Mouse (Mus musculus): Measurements from ENCODE around the gene Sprr1a. TPM values are rescaled to one million over a fixed set of nuclear protein-coding genes. Genes with fewer than 3 reads are reported as not detected.
"Not testable (repeated sequence)": the region's sequence is repeated elsewhere in the genome, so short reads cannot be mapped to it uniquely, and the experiment has no call there.

Sprr1a gene
- polyA plus RNA-seq (2015; fragmentation: Nextera tagmentation; extraction: Ambion mirVana), result 14.9 and 17.7 TPM in 2 replicates

DNA sequence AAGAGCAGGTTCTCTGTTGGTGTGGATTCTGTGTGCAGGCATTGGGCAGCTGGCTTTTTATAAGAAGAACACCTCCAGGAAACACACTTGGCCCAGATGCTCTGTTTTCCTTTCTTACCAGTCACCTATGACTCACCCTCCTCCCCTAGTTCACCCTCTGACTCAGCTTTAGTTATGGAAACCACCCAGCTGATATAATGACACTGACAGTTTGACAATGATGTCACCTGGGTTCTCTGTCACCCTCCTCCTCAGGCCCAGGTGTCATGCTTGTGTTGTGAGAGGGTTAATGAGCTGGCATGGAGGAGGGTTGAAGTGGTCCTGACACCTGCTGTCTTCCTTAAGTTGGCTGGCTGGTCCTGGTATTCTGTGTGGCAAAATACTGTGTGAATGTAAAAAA is at the start of gene Sprr1a:
Gene Sprr1a, minus strand, starts transcription at position 33 of the 400 bp plus-strand sequence.
- no peak for DNase-seq (ENCODE audit: low spot score)

- no peak for DNase-seq (ENCODE audit: low spot score)
Observed at GRCm38 (mm10) chr3:92534411-92534810, 48.7 kb upstream of the Sprr1a start, which contains the start of gene 2310046K23Rik. 2310046K23Rik (minus strand) TSS chr3:92534511.

DNA sequence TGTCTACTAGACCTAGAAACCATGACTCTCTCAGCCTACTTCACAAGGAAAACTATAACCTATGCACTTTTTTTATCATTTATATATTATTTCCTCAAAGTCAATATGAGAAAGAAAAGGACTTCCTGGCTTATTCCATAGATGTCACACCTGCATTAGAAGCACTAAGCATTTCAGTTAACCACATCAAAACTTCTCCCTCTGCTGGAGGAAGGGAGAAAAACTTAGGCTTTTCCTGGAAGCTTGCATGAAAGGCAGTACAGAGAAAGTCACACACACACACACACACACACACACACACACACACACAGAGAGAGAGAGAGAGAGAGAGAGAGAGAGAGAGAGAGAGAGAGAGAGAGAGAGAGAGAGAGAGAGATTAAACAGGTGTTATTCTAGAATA is 26.6 kb upstream of the Sprr1a start:
- no peak for DNase-seq (ENCODE audit: low spot score)

- no peak for DNase-seq (ENCODE audit: low spot score)
Observed at GRCm38 (mm10) chr3:92510786-92511185, 25.1 kb upstream of the Sprr1a start.

GRCm38 (mm10) chr3:92508185-92508584 is 22.5 kb upstream of the Sprr1a start:
- no peak for DNase-seq (ENCODE audit: low spot score)

DNA sequence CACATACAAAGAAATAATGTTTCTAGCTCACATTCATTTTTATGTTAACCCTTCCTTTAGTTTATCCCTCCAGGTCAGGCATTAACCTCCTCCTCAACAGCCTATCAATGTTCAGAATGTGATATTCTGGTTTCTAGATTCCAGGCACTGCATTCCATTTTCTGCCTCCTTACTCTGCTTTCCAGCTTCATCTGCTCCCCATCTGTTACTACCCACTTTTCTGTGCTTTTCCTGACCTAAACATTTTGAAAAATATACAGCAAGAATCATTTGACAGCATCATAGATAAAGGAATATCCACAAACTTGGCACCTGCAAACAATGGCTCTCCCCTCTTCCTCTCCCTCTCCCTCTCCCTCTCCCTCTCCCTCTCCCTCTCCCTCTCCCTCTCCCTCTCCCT is 17.8 kb upstream of the Sprr1a start:
- DNase-seq (ENCODE audit: low spot score), result no peak

DNA sequence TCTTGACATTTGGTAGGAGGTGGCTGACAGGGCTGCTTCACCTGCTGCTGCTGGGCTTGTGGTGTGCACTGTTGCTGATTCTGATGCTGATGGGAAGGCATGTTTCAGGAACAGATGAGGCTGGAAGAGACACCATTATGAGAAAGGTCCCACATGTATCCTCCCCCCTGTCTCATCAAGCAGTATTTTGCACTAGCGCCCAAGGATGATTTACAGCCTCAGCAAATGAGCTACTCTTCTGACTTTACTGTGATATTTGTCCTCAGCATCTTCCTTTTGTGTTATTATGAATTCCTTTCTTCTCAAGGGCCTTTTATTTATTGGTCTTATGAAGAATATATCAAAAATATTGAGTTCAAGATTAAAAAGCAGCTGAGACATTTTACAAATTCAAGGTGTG is 14.7 kb upstream of the Sprr1a start, which contains the start of gene Sprr4:
Gene Sprr4, minus strand, starts transcription at position 101 of the 400 bp plus-strand sequence.
- no peak for DNase-seq (ENCODE audit: low spot score)

- not testable (repeated sequence) for DNase-seq (ENCODE audit: low spot score)
Observed at GRCm38 (mm10) chr3:92490262-92490661, 4.6 kb upstream of the Sprr1a start.

GRCm38 (mm10) chr3:92486307-92486706 is 612 bp upstream of the Sprr1a start:
- DNase-seq (ENCODE audit: low spot score), result no peak

DNA sequence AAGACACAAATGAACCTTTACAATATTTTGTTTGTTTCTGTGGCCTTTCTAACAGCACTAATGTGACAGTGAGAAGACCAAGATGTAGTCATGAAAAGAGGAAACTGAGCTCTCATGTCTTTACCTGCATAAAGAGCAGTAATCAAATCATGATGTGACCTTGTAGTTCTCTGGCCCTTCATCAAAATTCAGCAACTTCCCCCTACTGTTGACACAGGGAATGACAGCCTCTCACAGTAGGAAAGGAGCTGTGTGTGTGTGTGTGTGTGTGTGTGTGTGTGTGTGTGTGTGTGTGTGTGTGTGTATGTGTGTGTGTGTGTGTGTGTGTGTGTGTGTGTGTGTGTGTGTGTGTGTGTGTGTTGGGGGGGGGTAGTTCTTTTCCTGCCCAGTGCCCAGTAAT is 4.4 kb downstream of the Sprr1a start:
- DNase-seq (ENCODE audit: low spot score), result not testable (repeated sequence)

GRCm38 (mm10) chr3:92470111-92470510 is 15.6 kb downstream of the Sprr1a start:
- no peak for DNase-seq (ENCODE audit: low spot score)

DNA sequence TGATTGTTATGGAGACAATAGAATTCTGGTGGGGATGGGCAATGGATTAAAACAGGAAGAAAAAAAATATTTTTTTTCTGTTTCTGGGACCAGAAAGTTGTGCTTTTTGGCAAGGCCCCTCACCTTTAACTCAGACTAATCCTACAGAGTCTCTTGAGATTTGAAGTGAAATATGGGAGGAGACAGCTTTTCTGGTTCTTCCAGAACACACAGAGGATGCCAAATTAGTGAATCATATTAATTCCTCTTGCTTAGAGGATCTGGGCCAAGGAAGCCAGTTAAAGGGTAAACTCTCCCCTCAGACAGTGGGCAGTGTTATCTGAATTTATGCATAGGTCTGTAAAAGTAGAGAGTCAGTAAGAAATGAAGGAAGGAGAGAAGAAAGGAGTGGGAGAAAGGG is 18.3 kb downstream of the Sprr1a start:
- no peak for DNase-seq (ENCODE audit: low spot score)

- DNase-seq (ENCODE audit: low spot score), result no peak
Observed at GRCm38 (mm10) chr3:92466576-92466975, 19.1 kb downstream of the Sprr1a start.

- DNase-seq (ENCODE audit: low spot score), result no peak
Observed at GRCm38 (mm10) chr3:92458620-92459019, 27.1 kb downstream of the Sprr1a start, which contains the start of gene Sprr3. Sprr3 (minus strand) TSS chr3:92458720.

DNA sequence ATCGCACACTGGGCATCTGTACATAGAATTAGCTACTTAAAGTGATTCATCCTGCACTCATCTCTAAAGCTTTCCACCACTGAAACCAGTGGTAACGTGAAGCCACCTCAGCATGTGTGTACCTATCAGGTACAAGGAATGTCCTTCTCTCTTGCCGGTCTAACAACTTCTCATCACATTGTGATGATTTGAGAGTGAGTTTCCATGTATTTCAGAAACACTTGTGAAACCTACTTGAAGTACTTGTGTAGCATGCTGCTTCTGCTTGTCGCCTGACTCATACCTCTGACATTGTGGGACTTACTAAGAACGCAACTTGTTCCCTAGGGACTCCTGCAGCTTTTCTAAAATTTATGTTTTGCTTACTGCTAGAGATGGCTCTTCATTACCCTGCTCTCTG is 30.5 kb downstream of the Sprr1a start:
- DNase-seq (ENCODE audit: low spot score), result no peak

- DNase-seq (ENCODE audit: low spot score), result no peak
Observed at GRCm38 (mm10) chr3:92440177-92440576, 45.5 kb downstream of the Sprr1a start.

GRCm38 (mm10) chr3:92438689-92439088 is 47.0 kb downstream of the Sprr1a start, which contains the start of gene Sprr1b:
Sprr1b (minus strand) TSS chr3:92438789.
- no peak for DNase-seq (ENCODE audit: low spot score)

Other genes starting within 250 kb of the Sprr1a start
- 17.8 and 22.9 TPM in 2 replicates for gene Sprr2a3, start 200.5 kb downstream of the Sprr1a start, polyA plus RNA-seq (2015; fragmentation: Nextera tagmentation; extraction: Ambion mirVana)
- 0.51 and 0.96 TPM in 2 replicates for gene Sprr2b, start 169.3 kb downstream of the Sprr1a start, polyA plus RNA-seq (2015; fragmentation: Nextera tagmentation; extraction: Ambion mirVana)
- 1.1 and 1.4 TPM in 2 replicates for gene Sprr2d, start 146.8 kb downstream of the Sprr1a start, polyA plus RNA-seq (2015; fragmentation: Nextera tagmentation; extraction: Ambion mirVana)
- 0.22 and 0.38 TPM in 2 replicates for gene Sprr2e, start 133.8 kb downstream of the Sprr1a start, polyA plus RNA-seq (2015; fragmentation: Nextera tagmentation; extraction: Ambion mirVana)
- gene Sprr2f, start 120.7 kb downstream of the Sprr1a start, polyA plus RNA-seq (2015; fragmentation: Nextera tagmentation; extraction: Ambion mirVana), result 1.3 and 1.5 TPM in 2 replicates
- gene Sprr2h, start 100.2 kb downstream of the Sprr1a start, polyA plus RNA-seq (2015; fragmentation: Nextera tagmentation; extraction: Ambion mirVana), result 0.39 TPM in 1 of 2 replicates, not detected in the other
- gene Sprr2i, start 77.9 kb downstream of the Sprr1a start, polyA plus RNA-seq (2015; fragmentation: Nextera tagmentation; extraction: Ambion mirVana), result 1.7 and 2.3 TPM in 2 replicates
- gene Sprr2j-ps, start 67.8 kb downstream of the Sprr1a start, polyA plus RNA-seq (2015; fragmentation: Nextera tagmentation; extraction: Ambion mirVana), result 0.19 and 0.29 TPM in 2 replicates
- gene Gm9774, start 56.5 kb downstream of the Sprr1a start, polyA plus RNA-seq (2015; fragmentation: Nextera tagmentation; extraction: Ambion mirVana), result 9.3 and 9.4 TPM in 2 replicates
- 0.46 and 0.49 TPM in 2 replicates for gene Sprr2k, start 53.3 kb downstream of the Sprr1a start, polyA plus RNA-seq (2015; fragmentation: Nextera tagmentation; extraction: Ambion mirVana)
- gene Sprr1b, start 47.1 kb downstream of the Sprr1a start, polyA plus RNA-seq (2015; fragmentation: Nextera tagmentation; extraction: Ambion mirVana), result 0.68 and 1.1 TPM in 2 replicates
- 1.4 TPM in 1 of 2 replicates, not detected in the other for gene Sprr3, start 27.2 kb downstream of the Sprr1a start, polyA plus RNA-seq (2015; fragmentation: Nextera tagmentation; extraction: Ambion mirVana)
- 1.1 TPM in 1 of 2 replicates, not detected in the other for gene Sprr4, start 14.6 kb upstream of the Sprr1a start, polyA plus RNA-seq (2015; fragmentation: Nextera tagmentation; extraction: Ambion mirVana)
- gene 2310046K23Rik, start 48.6 kb upstream of the Sprr1a start, polyA plus RNA-seq (2015; fragmentation: Nextera tagmentation; extraction: Ambion mirVana), result 0.46 TPM in 1 of 2 replicates, not detected in the other
- gene Ivl, start 87.8 kb upstream of the Sprr1a start, polyA plus RNA-seq (2015; fragmentation: Nextera tagmentation; extraction: Ambion mirVana), result 0.14 and 0.25 TPM in 2 replicates
- gene Smcp, start 103.1 kb upstream of the Sprr1a start, polyA plus RNA-seq (2015; fragmentation: Nextera tagmentation; extraction: Ambion mirVana), result 0.16 TPM in 1 of 2 replicates, not detected in the other
- gene 2210017I01Rik, start 121.6 kb upstream of the Sprr1a start, polyA plus RNA-seq (2015; fragmentation: Nextera tagmentation; extraction: Ambion mirVana), result not detected in 2 replicates
- not detected in 2 replicates for gene Lce6a, start 135.8 kb upstream of the Sprr1a start, polyA plus RNA-seq (2015; fragmentation: Nextera tagmentation; extraction: Ambion mirVana)
- gene Lce1a1, start 162.4 kb upstream of the Sprr1a start, polyA plus RNA-seq (2015; fragmentation: Nextera tagmentation; extraction: Ambion mirVana), result 0.34 TPM in 1 of 2 replicates, not detected in the other
- not detected in 2 replicates for gene Lce1b, start 171.0 kb upstream of the Sprr1a start, polyA plus RNA-seq (2015; fragmentation: Nextera tagmentation; extraction: Ambion mirVana)
- gene Lce1a2, start 184.4 kb upstream of the Sprr1a start, polyA plus RNA-seq (2015; fragmentation: Nextera tagmentation; extraction: Ambion mirVana), result 0.20 and 0.49 TPM in 2 replicates
- gene Lce1c, start 193.4 kb upstream of the Sprr1a start, polyA plus RNA-seq (2015; fragmentation: Nextera tagmentation; extraction: Ambion mirVana), result not detected in 2 replicates
- not detected in 2 replicates for gene Lce1d, start 201.3 kb upstream of the Sprr1a start, polyA plus RNA-seq (2015; fragmentation: Nextera tagmentation; extraction: Ambion mirVana)
- 0.27 and 0.39 TPM in 2 replicates for gene Lce1e, start 223.2 kb upstream of the Sprr1a start, polyA plus RNA-seq (2015; fragmentation: Nextera tagmentation; extraction: Ambion mirVana)
- not detected in 2 replicates for gene Lce1f, start 234.5 kb upstream of the Sprr1a start, polyA plus RNA-seq (2015; fragmentation: Nextera tagmentation; extraction: Ambion mirVana)